Mouse (Mus musculus): ENCODE measurements around the gene Olfr25. TPM values are rescaled to one million over a fixed set of nuclear protein-coding genes. Genes with fewer than 3 reads are reported as not detected.

The Olfr25 gene
- not detected in 2 replicates for polyA plus RNA-seq (2014; fragmentation: Nextera tagmentation; extraction: Ambion mirVana)

GRCm38 (mm10) chr9:38328760-38329159 is at the start of gene Olfr25:
TSS of gene Olfr25 (plus strand) at chr9:38329060.
- no peaks in the 10 kb centered on the region for H3K36me3 ChIP-seq (ENCODE audit: control insufficient read depth, insufficient read depth, low read length)
- ATAC-seq (ENCODE audit: low FRiP score) (no peak), DNase-seq (ENCODE audit: low spot score, missing footprints) (no peak)
- H3K4me1 ChIP-seq (ENCODE audit: control insufficient read depth, insufficient read depth, low read length) = no peaks in the 10 kb centered on the region
- no peak within 1 kb of the TSS for H3K4me3 ChIP-seq (ENCODE audit: low read depth, low read length)
- no peaks in the 10 kb centered on the region for H3K9me3 ChIP-seq (ENCODE audit: control insufficient read depth, low read length)
- H3K27ac ChIP-seq (ENCODE audit: low read depth, low read length) = no peak within 1 kb of the TSS
- H3K9ac ChIP-seq (ENCODE audit: low read length) = no peak within 1 kb of the TSS
- 83% methylated on average over 3 of the region's 3 CpGs for WGBS
- H3K27me3 ChIP-seq (ENCODE audit: control insufficient read depth, insufficient read depth, low read length) = no peaks in the 10 kb centered on the region
- H3K4me2 ChIP-seq = no peak within 1 kb of the TSS

- Histone ChIP-seq H3K4me2 (no peak within 1 kb of the TSS), H3K36me3 (ENCODE audit: control insufficient read depth, insufficient read depth, low read length) (no peaks in the 10 kb centered on the region), H3K9ac (ENCODE audit: low read length) (no peak within 1 kb of the TSS), H3K9me3 (ENCODE audit: control insufficient read depth, low read length) (no peaks in the 10 kb centered on the region), H3K4me1 (ENCODE audit: control insufficient read depth, insufficient read depth, low read length) (no peaks in the 10 kb centered on the region), H3K27ac (ENCODE audit: low read depth, low read length) (no peak within 1 kb of the TSS), H3K27me3 (ENCODE audit: control insufficient read depth, insufficient read depth, low read length) (no peaks in the 10 kb centered on the region), H3K4me3 (ENCODE audit: low read depth, low read length) (no peak within 1 kb of the TSS)
- no peak for DNase-seq (ENCODE audit: low spot score, missing footprints)
- ATAC-seq (ENCODE audit: low FRiP score) = no peak
- WGBS = 93% methylated on average over 1 of the region's 1 CpGs
Measured at GRCm38 (mm10) chr9:38290807-38291206, 38.1 kb upstream of the Olfr25 start, which contains the start of gene Olfr896-ps1. TSS of gene Olfr896-ps1 (plus strand) at chr9:38291107.

GRCm38 (mm10) chr9:38348111-38348510 is 19.3 kb downstream of the Olfr25 start, which contains the start of gene Olfr898:
TSS of gene Olfr898 (plus strand) at chr9:38348411.
- H3K9me3 ChIP-seq (ENCODE audit: control insufficient read depth, low read length) = no peaks in the 10 kb centered on the region
- H3K4me3 ChIP-seq (ENCODE audit: low read depth, low read length) = no peak within 1 kb of the TSS
- ATAC-seq (ENCODE audit: low FRiP score) (no peak), DNase-seq (ENCODE audit: low spot score, missing footprints) (no peak)
- H3K27ac ChIP-seq (ENCODE audit: low read depth, low read length) = no peak within 1 kb of the TSS
- H3K9ac ChIP-seq (ENCODE audit: low read length) = no peak within 1 kb of the TSS
- H3K4me1 ChIP-seq (ENCODE audit: control insufficient read depth, insufficient read depth, low read length) = no peaks in the 10 kb centered on the region
- 95% methylated on average over 4 of the region's 4 CpGs for WGBS
- H3K27me3 ChIP-seq (ENCODE audit: control insufficient read depth, insufficient read depth, low read length) = no peaks in the 10 kb centered on the region
- H3K4me2 ChIP-seq = no peak within 1 kb of the TSS
- no peaks in the 10 kb centered on the region for H3K36me3 ChIP-seq (ENCODE audit: control insufficient read depth, insufficient read depth, low read length)

GRCm38 (mm10) chr9:38366596-38366995 is 37.7 kb downstream of the Olfr25 start, which contains the start of gene Olfr250:
TSS of gene Olfr250 (plus strand) at chr9:38366896.
- no peak for DNase-seq (ENCODE audit: low spot score, missing footprints)
- Histone ChIP-seq H3K4me1 (ENCODE audit: control insufficient read depth, insufficient read depth, low read length) (no peaks in the 10 kb centered on the region), H3K36me3 (ENCODE audit: control insufficient read depth, insufficient read depth, low read length) (no peaks in the 10 kb centered on the region), H3K9ac (ENCODE audit: low read length) (no peak within 1 kb of the TSS), H3K27me3 (ENCODE audit: control insufficient read depth, insufficient read depth, low read length) (no peaks in the 10 kb centered on the region), H3K4me2 (no peak within 1 kb of the TSS), H3K4me3 (ENCODE audit: low read depth, low read length) (no peak within 1 kb of the TSS), H3K9me3 (ENCODE audit: control insufficient read depth, low read length) (no peaks in the 10 kb centered on the region), H3K27ac (ENCODE audit: low read depth, low read length) (no peak within 1 kb of the TSS)
- WGBS = 88% methylated on average over 2 of the region's 2 CpGs
- no peak for ATAC-seq (ENCODE audit: low FRiP score)

GRCm38 (mm10) chr9:38376786-38377185 is 47.9 kb downstream of the Olfr25 start, which contains the start of gene Olfr251:
TSS of gene Olfr251 (plus strand) at chr9:38377086.
- H3K4me2 ChIP-seq = no peak within 1 kb of the TSS
- ATAC-seq (ENCODE audit: low FRiP score) = no peak

More at GRCm38 (mm10) chr9:38376786-38377185, 47.9 kb downstream of the Olfr25 start, which contains the start of gene Olfr251:
- 81% methylated on average over 2 of the region's 2 CpGs for WGBS
- no peaks in the 10 kb centered on the region for H3K27me3 ChIP-seq (ENCODE audit: control insufficient read depth, insufficient read depth, low read length)
- no peaks in the 10 kb centered on the region for H3K4me1 ChIP-seq (ENCODE audit: control insufficient read depth, insufficient read depth, low read length)
- H3K36me3 ChIP-seq (ENCODE audit: control insufficient read depth, insufficient read depth, low read length) = no peaks in the 10 kb centered on the region
- H3K9me3 ChIP-seq (ENCODE audit: control insufficient read depth, low read length) = no peaks in the 10 kb centered on the region
- no peak within 1 kb of the TSS for H3K4me3 ChIP-seq (ENCODE audit: low read depth, low read length)
- H3K9ac ChIP-seq (ENCODE audit: low read length) = no peak within 1 kb of the TSS
- no peak for DNase-seq (ENCODE audit: low spot score, missing footprints)
- no peak within 1 kb of the TSS for H3K27ac ChIP-seq (ENCODE audit: low read depth, low read length)

Other genes starting within 250 kb of the Olfr25 start
- not detected in 2 replicates for gene Olfr887, start 245.0 kb upstream of the Olfr25 start, polyA plus RNA-seq (2014; fragmentation: Nextera tagmentation; extraction: Ambion mirVana)
- gene Olfr888, start 220.9 kb upstream of the Olfr25 start, polyA plus RNA-seq (2014; fragmentation: Nextera tagmentation; extraction: Ambion mirVana) = not detected in 2 replicates
- gene Olfr889, start 213.9 kb upstream of the Olfr25 start, polyA plus RNA-seq (2014; fragmentation: Nextera tagmentation; extraction: Ambion mirVana) = 0.04 and 0.07 TPM in 2 replicates
- not detected in 2 replicates for gene Olfr890, start 186.5 kb upstream of the Olfr25 start, polyA plus RNA-seq (2014; fragmentation: Nextera tagmentation; extraction: Ambion mirVana)
- not detected in 2 replicates for gene Olfr891, start 148.2 kb upstream of the Olfr25 start, polyA plus RNA-seq (2014; fragmentation: Nextera tagmentation; extraction: Ambion mirVana)
- not detected in 2 replicates for gene Olfr893, start 120.7 kb upstream of the Olfr25 start, polyA plus RNA-seq (2014; fragmentation: Nextera tagmentation; extraction: Ambion mirVana)
- gene Olfr894, start 111.0 kb upstream of the Olfr25 start, polyA plus RNA-seq (2014; fragmentation: Nextera tagmentation; extraction: Ambion mirVana) = not detected in 2 replicates
- gene Olfr143, start 76.3 kb upstream of the Olfr25 start, polyA plus RNA-seq (2014; fragmentation: Nextera tagmentation; extraction: Ambion mirVana) = not detected in 2 replicates
- gene Olfr895, start 61.2 kb upstream of the Olfr25 start, polyA plus RNA-seq (2014; fragmentation: Nextera tagmentation; extraction: Ambion mirVana) = not detected in 2 replicates
- not detected in 2 replicates for gene Olfr896-ps1, start 38.0 kb upstream of the Olfr25 start, polyA plus RNA-seq (2014; fragmentation: Nextera tagmentation; extraction: Ambion mirVana)
- not detected in 2 replicates for gene Olfr898, start 19.4 kb downstream of the Olfr25 start, polyA plus RNA-seq (2014; fragmentation: Nextera tagmentation; extraction: Ambion mirVana)
- not detected in 2 replicates for gene Olfr250, start 37.8 kb downstream of the Olfr25 start, polyA plus RNA-seq (2014; fragmentation: Nextera tagmentation; extraction: Ambion mirVana)
- not detected in 2 replicates for gene Olfr251, start 48.0 kb downstream of the Olfr25 start, polyA plus RNA-seq (2014; fragmentation: Nextera tagmentation; extraction: Ambion mirVana)
- not detected in 2 replicates for gene Olfr147, start 72.6 kb downstream of the Olfr25 start, polyA plus RNA-seq (2014; fragmentation: Nextera tagmentation; extraction: Ambion mirVana)
- gene Olfr901, start 100.4 kb downstream of the Olfr25 start, polyA plus RNA-seq (2014; fragmentation: Nextera tagmentation; extraction: Ambion mirVana) = not detected in 2 replicates
- gene Olfr902, start 118.6 kb downstream of the Olfr25 start, polyA plus RNA-seq (2014; fragmentation: Nextera tagmentation; extraction: Ambion mirVana) = not detected in 2 replicates
- not detected in 2 replicates for gene Olfr904, start 134.1 kb downstream of the Olfr25 start, polyA plus RNA-seq (2014; fragmentation: Nextera tagmentation; extraction: Ambion mirVana)
- not detected in 2 replicates for gene Olfr905, start 142.0 kb downstream of the Olfr25 start, polyA plus RNA-seq (2014; fragmentation: Nextera tagmentation; extraction: Ambion mirVana)
- gene Olfr906, start 158.0 kb downstream of the Olfr25 start, polyA plus RNA-seq (2014; fragmentation: Nextera tagmentation; extraction: Ambion mirVana) = not detected in 2 replicates
- not detected in 2 replicates for gene Olfr907, start 166.7 kb downstream of the Olfr25 start, polyA plus RNA-seq (2014; fragmentation: Nextera tagmentation; extraction: Ambion mirVana)
- not detected in 2 replicates for gene Olfr911-ps1, start 192.5 kb downstream of the Olfr25 start, polyA plus RNA-seq (2014; fragmentation: Nextera tagmentation; extraction: Ambion mirVana)
- gene Olfr910, start 208.8 kb downstream of the Olfr25 start, polyA plus RNA-seq (2014; fragmentation: Nextera tagmentation; extraction: Ambion mirVana) = not detected in 2 replicates